Mouse (Mus musculus) liver, adult 2 months (tissue): ENCODE data around the gene Itgb4.

Experiments used
- CTCF ChIP-seq: fragments of 200-500 bp; IDR thresholded peaks from 2 replicates; pipeline ENCODE4 v1.5.1; 2011; ENCODE audit warnings: low read depth, low read length, control low read depth
- POLR2A ChIP-seq: fragments of 200-500 bp; IDR thresholded peaks from 2 replicates; pipeline ENCODE4 v1.6.1; 2011; ENCODE audit warnings: low read length, control low read depth; ENCODE audit not compliant: insufficient read depth; ENCODE audit errors: extremely low read depth

- TF ChIP-seq CTCF, result no peak
- peak; percentile 74; the same call in 1 of the 2 replicates for TF ChIP-seq POLR2A
Measured at GRCm38 (mm10) chr11:116012262-116012947, 37.9 kb downstream of the Itgb4 start, which contains the start of gene Galk1.
